Mouse (Mus musculus) forebrain, embryonic 11.5 days (tissue): ENCODE measurements at regions not wholly inside any gene's neighbourhood (a gene's known extent, or its start where the extent isn't known, plus 50 kb on each side); places are given as distances from the start of the nearest gene placed in this dataset.

Source experiments
- ATAC-seq: fragments of 200-750 bp; cut with Nextera tagmentation; replicated peaks from 2 replicates; pipeline ENCODE4 v1.8.0; 2017; ENCODE audit warnings: moderate TSS enrichment; ENCODE audit not compliant: low FRiP score
- DNase-seq: peaks from one replicate; pipeline ENCODE4 v3.0.0-alpha.2; 2017; ENCODE audit warnings: low spot score
- H3K27ac ChIP-seq: fragments of 300-500 bp; sonication (generic); 2 replicates; pipeline ENCODE4 v1.5.1; 2014; ENCODE audit warnings: low read depth, low read length
- H3K27me3 ChIP-seq: fragments of 300-500 bp; sonication (generic); 2 replicates; pipeline ENCODE4 v1.6.1; 2014; ENCODE audit warnings: mild to moderate bottlenecking, low read length, mixed read lengths; ENCODE audit not compliant: control insufficient read depth, insufficient read depth
- H3K36me3 ChIP-seq: fragments of 300-500 bp; sonication (generic); 2 replicates; pipeline ENCODE4 v1.6.1; 2014; ENCODE audit warnings: mild to moderate bottlenecking, low read length, moderate library complexity, mixed read lengths; ENCODE audit not compliant: control insufficient read depth, insufficient read depth
- H3K4me1 ChIP-seq: fragments of 300-500 bp; sonication (generic); replicated peaks from 2 replicates; pipeline ENCODE4 v1.6.1; 2014; ENCODE audit warnings: low read length, mixed read lengths; ENCODE audit not compliant: control insufficient read depth, insufficient read depth
- H3K4me2 ChIP-seq: fragments of 300-500 bp; sonication (generic); 2 replicates; pipeline ENCODE4 v1.6.1; 2014; ENCODE audit warnings: low read depth, mild to moderate bottlenecking, low read length, moderate library complexity, mixed read lengths; ENCODE audit not compliant: severe bottlenecking
- H3K4me3 ChIP-seq: fragments of 300-500 bp; sonication (generic); 2 replicates; pipeline ENCODE4 v1.5.1; 2014; ENCODE audit warnings: low read depth, low read length
- H3K9ac ChIP-seq: fragments of 300-500 bp; sonication (generic); 2 replicates; pipeline ENCODE4 v1.6.1; 2014; ENCODE audit warnings: low read length
- H3K9me3 ChIP-seq: fragments of 300-500 bp; sonication (generic); 2 replicates; pipeline ENCODE4 v1.6.1; 2016; ENCODE audit warnings: low read length, mixed read lengths; ENCODE audit not compliant: control insufficient read depth
- WGBS: fragments of 180-500 bp; shearing (Covaris S2); extraction: QIAGEN DNeasy Blood & Tissue Kit; methylation state at CpG from one replicate; pipeline ENCODE4 v1.1.7; 2014; 5-methylcytosine and 5-hydroxymethylcytosine counted together

DNA sequence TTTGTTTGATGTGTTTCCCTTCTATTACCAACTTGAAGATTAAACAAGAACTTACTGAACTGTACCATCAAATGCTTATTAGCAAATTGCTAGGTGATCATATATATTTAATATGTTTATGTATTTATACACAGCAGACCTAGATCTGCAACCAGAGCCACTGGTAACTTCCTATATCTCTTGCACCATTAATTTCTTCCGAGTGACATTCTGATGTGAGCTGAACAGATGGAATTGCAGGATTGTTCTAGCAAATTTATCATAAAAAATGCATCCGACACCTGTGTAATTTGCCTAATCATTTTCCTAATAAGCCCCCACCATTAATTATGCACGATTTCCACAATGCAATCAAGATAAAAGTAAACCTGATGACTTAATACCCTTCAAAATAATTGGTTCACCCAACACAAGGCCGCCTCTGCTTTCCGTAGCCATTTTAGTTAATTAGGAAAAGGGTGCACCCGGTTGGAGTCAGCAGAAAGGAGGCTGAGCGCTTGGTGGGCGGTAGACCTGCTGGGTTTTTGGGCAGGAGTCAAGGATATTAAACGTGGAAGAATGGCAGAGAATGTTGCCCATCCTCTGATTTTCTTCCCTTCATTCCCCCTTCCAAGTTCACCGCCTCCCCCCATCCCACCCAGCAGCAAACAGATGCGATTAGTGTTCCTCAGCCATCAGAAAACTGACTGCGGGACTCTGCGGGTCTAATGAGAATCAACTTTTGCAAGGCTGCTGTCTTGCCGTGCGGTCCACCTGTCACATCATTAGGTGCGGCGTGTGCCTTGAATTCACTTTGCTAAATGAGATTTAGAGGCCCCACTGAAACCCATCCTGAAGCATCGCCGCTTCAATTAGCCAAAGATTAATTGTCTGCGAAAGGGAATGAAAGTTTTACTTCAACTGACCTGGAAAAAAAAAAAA is 214.4 kb upstream of the Igbp1b start:
- no peaks in the 10 kb centered on the region for H3K9me3 ChIP-seq
- H3K4me2 ChIP-seq = no peak overlapping the region
- no peak overlapping the region for H3K27ac ChIP-seq
- H3K27me3 ChIP-seq = no peaks in the 10 kb centered on the region
- no peaks in the 10 kb centered on the region for H3K36me3 ChIP-seq
- H3K9ac ChIP-seq = no peak overlapping the region
- WGBS = 52% methylated on average over 20 of the region's 20 CpGs
- H3K4me1 ChIP-seq = no peaks in the 10 kb centered on the region; the same call in 1 of the 2 replicates
- DNase-seq = peak; percentile 56
- ATAC-seq = peak; percentile 68
- H3K4me3 ChIP-seq = no peak overlapping the region

DNA sequence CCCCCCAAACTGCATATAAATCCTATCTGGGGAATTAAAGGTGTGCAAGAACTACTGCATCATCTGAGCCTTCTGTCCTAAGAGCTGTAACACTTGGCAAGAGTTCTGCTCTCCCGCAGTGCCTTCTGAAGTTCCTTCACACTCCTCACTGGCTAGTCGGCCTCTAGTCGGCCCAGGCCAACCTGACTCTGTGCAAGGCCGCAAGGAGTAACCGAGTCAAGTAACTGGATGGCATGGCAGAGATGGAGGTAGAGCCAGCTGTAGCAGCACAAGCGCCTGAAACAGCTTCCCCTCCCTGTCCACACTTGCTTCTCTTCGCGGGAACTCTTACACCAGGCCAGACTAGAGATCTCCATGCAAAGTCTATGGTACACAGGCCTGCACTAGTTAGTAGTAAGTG is 179.7 kb upstream of the Igbp1b start:
- no peaks in the 10 kb centered on the region for H3K27me3 ChIP-seq
- 92% methylated on average over 8 of the region's 8 CpGs for WGBS
- H3K9me3 ChIP-seq = no peaks in the 10 kb centered on the region
- H3K4me2 ChIP-seq = no peak overlapping the region
- DNase-seq (no peak), ATAC-seq (no peak)
- H3K9ac ChIP-seq = no peak overlapping the region
- no peak overlapping the region for H3K27ac ChIP-seq
- no peaks in the 10 kb centered on the region for H3K36me3 ChIP-seq
- no peak overlapping the region for H3K4me3 ChIP-seq
- H3K4me1 ChIP-seq = no peaks in the 10 kb centered on the region

DNA sequence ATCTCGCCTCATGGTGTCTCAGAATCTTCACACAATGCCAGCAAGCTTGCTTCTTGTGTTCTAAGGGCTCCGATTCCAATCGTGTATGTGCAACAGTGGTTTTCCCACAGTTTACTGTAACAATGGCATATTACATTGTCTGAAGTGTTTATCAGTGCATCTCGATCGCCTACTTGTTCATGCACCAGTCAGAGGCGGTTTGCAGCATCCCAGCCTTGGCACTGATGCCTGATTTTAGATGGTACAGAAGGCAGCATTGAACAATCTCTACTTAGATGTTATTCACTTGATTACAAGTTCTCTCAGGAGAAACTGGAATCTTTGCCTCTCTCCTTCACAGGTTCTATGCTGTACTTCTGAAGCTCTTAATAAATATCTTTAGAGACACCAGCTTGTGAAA is 176.5 kb upstream of the Igbp1b start:
- Histone ChIP-seq H3K4me3 (no peak overlapping the region), H3K9ac (no peak overlapping the region), H3K4me2 (no peak overlapping the region), H3K27ac (no peak overlapping the region), H3K4me1 (no peaks in the 10 kb centered on the region), H3K9me3 (no peaks in the 10 kb centered on the region), H3K27me3 (no peaks in the 10 kb centered on the region), H3K36me3 (no peaks in the 10 kb centered on the region)
- WGBS = 88% methylated on average over 6 of the region's 6 CpGs
- ATAC-seq (no peak), DNase-seq (no peak)

DNA sequence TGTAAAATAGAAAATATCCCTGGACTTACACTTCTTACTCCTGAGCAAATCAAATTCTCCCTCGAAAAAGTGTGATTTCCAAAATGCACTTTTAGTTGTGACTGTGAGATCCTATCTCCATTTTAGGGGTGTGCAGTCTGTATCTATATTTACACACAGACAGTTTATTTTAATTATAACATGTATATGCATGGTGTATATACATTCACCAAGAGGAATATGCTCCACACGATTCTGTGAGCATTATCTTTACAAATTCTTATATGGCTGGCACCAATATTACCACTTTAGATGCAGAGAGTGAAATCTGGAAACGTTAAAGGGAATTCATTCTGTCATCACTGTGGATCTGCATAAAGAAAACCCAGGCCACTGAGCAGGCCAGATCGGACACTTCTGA is 143.5 kb upstream of the Igbp1b start:
- Histone ChIP-seq H3K36me3 (no peaks in the 10 kb centered on the region), H3K4me3 (no peak overlapping the region), H3K4me2 (no peak overlapping the region), H3K9ac (no peak overlapping the region), H3K27me3 (no peaks in the 10 kb centered on the region), H3K4me1 (no peaks in the 10 kb centered on the region), H3K27ac (no peak overlapping the region), H3K9me3 (no peaks in the 10 kb centered on the region)
- ATAC-seq = no peak
- no peak for DNase-seq
- WGBS = 76% methylated on average over 4 of the region's 4 CpGs

DNA sequence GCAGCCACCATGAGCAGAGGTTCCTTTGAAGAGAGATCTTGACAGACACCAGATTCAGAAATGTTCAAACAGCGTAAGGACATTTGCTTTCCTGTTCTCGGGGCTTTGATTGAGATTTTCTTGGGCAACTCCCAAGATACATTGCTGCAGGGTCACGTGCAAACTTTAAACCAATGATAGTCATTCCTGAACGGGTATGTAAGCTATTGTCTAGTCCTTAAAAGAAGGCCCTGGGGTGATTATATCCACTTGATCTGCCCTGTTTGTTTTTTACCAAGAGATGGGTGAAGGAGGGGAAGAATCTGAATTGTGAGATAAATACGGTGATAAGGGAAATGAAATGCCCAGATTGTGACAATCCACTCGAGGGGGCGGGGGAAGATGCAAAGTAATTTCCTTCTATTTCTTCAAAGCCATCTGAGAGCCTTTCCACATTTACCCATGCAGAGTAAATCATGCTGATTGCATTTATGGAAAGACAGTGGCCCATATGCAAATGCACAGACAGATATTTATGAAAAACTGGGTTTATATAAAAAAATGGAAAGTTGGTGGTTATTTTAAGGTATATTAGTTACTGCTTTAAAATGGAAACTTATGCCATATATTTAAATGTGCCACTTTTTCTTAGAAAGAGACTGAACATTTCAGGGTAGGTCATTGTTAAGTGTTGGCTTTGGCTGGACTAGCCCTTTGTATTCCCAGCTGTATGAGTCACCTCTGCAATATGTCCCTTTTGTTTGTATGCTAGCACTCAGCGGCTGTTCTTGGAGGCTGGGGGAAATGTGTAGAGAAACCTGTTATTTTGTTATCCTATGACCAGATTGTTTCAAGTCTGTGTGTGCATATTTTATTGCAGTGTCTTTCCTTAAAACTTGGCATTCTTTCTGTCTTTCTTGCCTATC is 142.7 kb upstream of the Igbp1b start:
- Histone ChIP-seq H3K4me3 (no peak overlapping the region), H3K4me1 (no peaks in the 10 kb centered on the region), H3K27me3 (no peaks in the 10 kb centered on the region), H3K36me3 (no peaks in the 10 kb centered on the region), H3K4me2 (no peak overlapping the region), H3K27ac (no peak overlapping the region), H3K9me3 (no peaks in the 10 kb centered on the region), H3K9ac (no peak overlapping the region)
- DNase-seq (no peak), ATAC-seq (no peak)
- 70% methylated on average over 8 of the region's 8 CpGs for WGBS

DNA sequence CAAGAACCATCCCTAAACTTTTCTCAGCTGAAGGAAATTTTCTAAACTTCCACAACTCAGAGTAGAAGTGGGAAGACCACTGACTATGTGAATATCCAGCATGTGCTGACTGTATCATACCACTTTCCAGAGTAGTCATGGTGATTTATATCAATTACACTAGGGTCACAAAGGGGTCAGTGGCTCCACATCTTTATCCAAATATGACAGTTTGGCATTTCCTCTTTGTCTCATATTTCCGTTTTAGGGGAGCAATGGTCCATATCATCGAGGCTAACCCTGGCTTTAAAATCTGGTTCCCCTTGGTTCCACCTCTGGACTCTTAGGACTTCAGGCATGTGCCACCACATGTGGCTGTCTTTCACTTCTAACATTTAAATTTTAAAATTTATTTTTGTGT is 136.4 kb upstream of the Igbp1b start:
- Histone ChIP-seq H3K9ac (no peak overlapping the region), H3K4me2 (no peak overlapping the region), H3K27me3 (no peaks in the 10 kb centered on the region), H3K4me1 (no peaks in the 10 kb centered on the region), H3K4me3 (no peak overlapping the region), H3K27ac (no peak overlapping the region), H3K9me3 (no peaks in the 10 kb centered on the region), H3K36me3 (no peaks in the 10 kb centered on the region)
- ATAC-seq (no peak), DNase-seq (no peak)
- 83% methylated on average over 2 of the region's 2 CpGs for WGBS

DNA sequence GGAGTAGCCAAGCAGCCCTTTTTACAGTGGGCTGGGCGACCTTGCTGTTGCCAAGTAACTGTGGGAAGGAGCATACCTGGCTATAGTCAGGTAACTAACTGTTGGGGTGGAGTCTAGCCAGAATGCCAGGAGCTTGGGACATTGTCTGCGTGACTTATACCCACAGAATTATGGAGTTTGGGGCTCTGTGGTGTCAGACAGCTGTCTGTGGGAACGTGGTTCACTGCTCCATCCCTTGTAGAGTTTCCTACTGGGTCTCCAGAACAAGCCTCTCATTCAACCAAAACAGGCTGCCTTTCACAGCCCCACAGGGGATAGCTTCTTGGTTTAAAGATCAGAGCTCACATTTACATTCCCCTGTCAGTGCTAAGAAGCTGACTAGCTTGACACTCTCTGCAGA is 134.5 kb upstream of the Igbp1b start:
- ATAC-seq (no peak), DNase-seq (no peak)
- WGBS = 59% methylated on average over 3 of the region's 3 CpGs
- no peak overlapping the region for H3K4me3 ChIP-seq
- H3K36me3 ChIP-seq = no peaks in the 10 kb centered on the region
- H3K4me1 ChIP-seq = no peaks in the 10 kb centered on the region
- no peaks in the 10 kb centered on the region for H3K27me3 ChIP-seq
- H3K9me3 ChIP-seq = no peaks in the 10 kb centered on the region
- H3K4me2 ChIP-seq = no peak overlapping the region
- H3K9ac ChIP-seq = no peak overlapping the region
- H3K27ac ChIP-seq = no peak overlapping the region

DNA sequence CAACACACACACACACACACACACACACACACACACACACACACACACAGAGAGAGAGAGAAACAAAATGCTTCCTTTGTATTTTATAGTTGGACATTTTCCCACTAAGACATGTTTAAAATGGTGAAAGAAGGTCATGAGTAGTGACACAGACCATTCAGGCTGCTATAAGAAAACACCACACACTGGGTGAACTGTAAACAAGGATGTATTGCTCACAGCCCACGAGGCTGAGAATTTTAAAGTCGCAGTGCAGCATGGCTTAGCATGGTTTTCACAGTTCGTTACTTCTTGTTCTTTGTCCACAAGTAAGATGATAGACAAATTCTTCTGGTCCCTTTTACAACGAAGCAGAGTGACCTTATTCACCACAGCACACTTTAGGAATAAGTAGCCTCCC is 124.6 kb upstream of the Igbp1b start:
- Histone ChIP-seq H3K27ac (no peak overlapping the region), H3K4me2 (no peak overlapping the region), H3K36me3 (no peaks in the 10 kb centered on the region), H3K27me3 (no peaks in the 10 kb centered on the region), H3K4me1 (no peaks in the 10 kb centered on the region), H3K9ac (no peak overlapping the region), H3K4me3 (no peak overlapping the region), H3K9me3 (no peaks in the 10 kb centered on the region)
- DNase-seq = no peak
- 31% methylated on average over 4 of the region's 4 CpGs for WGBS
- ATAC-seq = 0 out of 2 replicates have a peak, but pooled peaks have one; percentile 60
